Mouse (Mus musculus) lung, postnatal 0 days (tissue): ENCODE results near the gene Dnajb6.

Experiments
- CTCF ChIP-seq: IDR thresholded peaks from 2 replicates; pipeline ENCODE4 v1.5.1; 2016; ENCODE audit warnings: antibody characterized with exemption, mild to moderate bottlenecking
- EP300 ChIP-seq: IDR thresholded peaks from 2 replicates; pipeline ENCODE4 v1.6.1; 2016; ENCODE audit warnings: antibody characterized with exemption, mild to moderate bottlenecking, control low read depth

- no peak for TF ChIP-seq CTCF
- TF ChIP-seq EP300: no peak
Observed at GRCm38 (mm10) chr5:29808940-29809339, 73.5 kb downstream of the Dnajb6 start.
